Mouse (Mus musculus) embryonic facial prominence, embryonic 10.5 days (tissue): ENCODE measurements around the gene Tgif2. TPM values are rescaled to one million over a fixed set of nuclear protein-coding genes. Genes with fewer than 3 reads are reported as not detected.
A peak's percentile ranks its signal among the peaks of the same experiment; 100 is the strongest.
"Not testable (repeated sequence)": the region's sequence is repeated elsewhere in the genome, so short reads cannot be mapped to it uniquely, and the experiment has no call there.

ENCODE experiments used
- DNase-seq: peaks from one replicate; pipeline ENCODE4 v3.0.0-alpha.2; 2017; ENCODE audit warnings: low spot score
- H3K27ac ChIP-seq: fragments of 300-500 bp; sonication (generic); replicated peaks from 2 replicates; pipeline ENCODE4 v1.5.1; 2016; ENCODE audit warnings: mild to moderate bottlenecking
- H3K27me3 ChIP-seq: fragments of 300-500 bp; sonication (generic); replicated peaks from 2 replicates; pipeline ENCODE4 v1.6.1; 2016; ENCODE audit warnings: low read depth, mild to moderate bottlenecking; ENCODE audit not compliant: poor library complexity, severe bottlenecking
- H3K36me3 ChIP-seq: fragments of 300-500 bp; sonication (generic); replicated peaks from 2 replicates; pipeline ENCODE4 v1.6.1; 2016; ENCODE audit warnings: mild to moderate bottlenecking, moderate library complexity
- H3K4me1 ChIP-seq: fragments of 300-500 bp; sonication (generic); 2 replicates; pipeline ENCODE4 v1.6.1; 2016
- H3K4me3 ChIP-seq: fragments of 300-500 bp; sonication (generic); 2 replicates; pipeline ENCODE4 v1.5.1; 2016; ENCODE audit warnings: mild to moderate bottlenecking, moderate library complexity
- H3K9me3 ChIP-seq: fragments of 300-500 bp; sonication (generic); 2 replicates; pipeline ENCODE4 v1.6.1; 2016; ENCODE audit warnings: mild to moderate bottlenecking
- WGBS: fragments of 180-500 bp; shearing (Covaris S2); methylation state at CpG from one replicate; pipeline ENCODE4 v1.1.7; 2016; 5-methylcytosine and 5-hydroxymethylcytosine counted together
- polyA plus RNA-seq: library from polyadenylated mRNA; unstranded; fragments of >200 nt; fragmentation: Nextera tagmentation; extraction: Ambion mirVana; gene quantifications from 2 replicates; pipeline ENCODE4 v1.2.1, GENCODE M21; 2016

Gene Tgif2
- polyA plus RNA-seq, 1 experiment from 2014 or later = 112 TPM

- Histone ChIP-seq H3K4me3 (no peak within 1 kb of the TSS), H3K27ac (no peak within 1 kb of the TSS), H3K36me3 (no peaks in the 10 kb centered on the region), H3K4me1 (peaks cover 20% of the 10 kb centered on the region), H3K9me3 (no peaks in the 10 kb centered on the region), H3K27me3 (no peaks in the 10 kb centered on the region)
- WGBS = 69% methylated on average over 6 of the region's 6 CpGs
- DNase-seq = no peak
Measured at GRCm38 (mm10) chr2:156887017-156887416, 47.2 kb downstream of the Tgif2 start, which contains the start of gene Sla2. Sla2 (minus strand) TSS chr2:156887192.

DNA sequence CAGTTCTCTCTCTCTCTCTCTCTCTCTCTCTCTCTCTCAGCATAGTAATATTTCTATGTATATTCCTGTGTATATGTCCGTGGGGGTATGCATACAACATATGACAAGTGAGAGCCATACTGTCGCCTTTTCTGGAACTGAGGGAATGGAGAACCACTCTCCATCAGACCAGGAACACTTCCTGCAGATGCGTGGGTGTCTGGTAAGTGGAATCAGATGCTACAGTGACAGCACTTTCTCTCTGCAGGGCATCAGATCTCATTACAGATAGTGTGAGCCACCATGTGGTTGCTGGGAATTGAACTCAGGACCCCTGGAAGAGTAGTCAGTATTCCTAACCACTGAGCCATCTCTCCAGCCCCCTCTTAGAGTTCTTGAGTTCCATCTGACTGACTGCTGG is 48.7 kb downstream of the Tgif2 start:
- no peaks in the 10 kb centered on the region for H3K36me3 ChIP-seq
- H3K4me1 ChIP-seq = peaks cover 21% of the 10 kb centered on the region
- WGBS = 75% methylated on average over 3 of the region's 3 CpGs
- no peak for DNase-seq
- no peaks in the 10 kb centered on the region for H3K9me3 ChIP-seq
- H3K27ac ChIP-seq = no peak overlapping the region
- H3K27me3 ChIP-seq = no peaks in the 10 kb centered on the region
- H3K4me3 ChIP-seq = no peak overlapping the region

DNA sequence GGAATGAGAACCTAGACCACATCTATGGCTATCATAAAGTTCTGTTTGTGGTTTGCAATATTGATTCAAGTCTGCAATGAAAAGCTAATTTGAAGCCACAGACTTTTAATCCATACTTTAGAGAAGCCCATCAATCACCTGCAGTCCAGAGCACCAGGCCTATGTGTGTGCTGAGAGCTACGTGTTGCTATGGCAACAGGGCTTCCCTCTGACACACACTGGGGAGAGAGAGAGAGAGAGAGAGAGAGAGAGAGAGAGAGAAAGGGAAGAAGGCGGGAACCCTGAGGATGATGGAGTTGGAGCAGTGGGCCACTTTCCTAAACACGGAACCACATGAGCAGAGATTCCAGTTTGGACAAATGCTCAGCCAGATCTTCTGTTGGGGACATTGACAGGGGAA is 52.4 kb downstream of the Tgif2 start:
- H3K4me3 ChIP-seq = no peak overlapping the region
- H3K9me3 ChIP-seq = no peaks in the 10 kb centered on the region
- WGBS = 59% methylated on average over 3 of the region's 3 CpGs
- H3K27ac ChIP-seq = no peak overlapping the region
- H3K36me3 ChIP-seq = no peaks in the 10 kb centered on the region
- DNase-seq = peak; percentile 27
- no peaks in the 10 kb centered on the region for H3K27me3 ChIP-seq
- peaks cover 4% of the 10 kb centered on the region; the same call in 1 of the 2 replicates for H3K4me1 ChIP-seq

- no peaks in the 10 kb centered on the region for H3K9me3 ChIP-seq
- H3K36me3 ChIP-seq = no peaks in the 10 kb centered on the region
- 0 out of 2 replicates have a peak, but pooled peaks cover 4% of the 10 kb centered on the region for H3K4me1 ChIP-seq
- no peak for DNase-seq
- H3K27ac ChIP-seq = no peak overlapping the region
- H3K4me3 ChIP-seq = no peak overlapping the region
- no peaks in the 10 kb centered on the region for H3K27me3 ChIP-seq
- 81% methylated on average over 6 of the region's 6 CpGs for WGBS
Measured at GRCm38 (mm10) chr2:156892821-156893220, 53.0 kb downstream of the Tgif2 start.

GRCm38 (mm10) chr2:156894496-156895265 is 54.9 kb downstream of the Tgif2 start:
- Histone ChIP-seq H3K27ac (no peak overlapping the region), H3K4me3 (no peak overlapping the region), H3K9me3 (no peaks in the 10 kb centered on the region), H3K27me3 (no peaks in the 10 kb centered on the region), H3K4me1 (0 out of 2 replicates have a peak, but pooled peaks cover 4% of the 10 kb centered on the region), H3K36me3 (no peaks in the 10 kb centered on the region)
- no peak for DNase-seq
- WGBS = 87% methylated on average over 15 of the region's 15 CpGs

DNA sequence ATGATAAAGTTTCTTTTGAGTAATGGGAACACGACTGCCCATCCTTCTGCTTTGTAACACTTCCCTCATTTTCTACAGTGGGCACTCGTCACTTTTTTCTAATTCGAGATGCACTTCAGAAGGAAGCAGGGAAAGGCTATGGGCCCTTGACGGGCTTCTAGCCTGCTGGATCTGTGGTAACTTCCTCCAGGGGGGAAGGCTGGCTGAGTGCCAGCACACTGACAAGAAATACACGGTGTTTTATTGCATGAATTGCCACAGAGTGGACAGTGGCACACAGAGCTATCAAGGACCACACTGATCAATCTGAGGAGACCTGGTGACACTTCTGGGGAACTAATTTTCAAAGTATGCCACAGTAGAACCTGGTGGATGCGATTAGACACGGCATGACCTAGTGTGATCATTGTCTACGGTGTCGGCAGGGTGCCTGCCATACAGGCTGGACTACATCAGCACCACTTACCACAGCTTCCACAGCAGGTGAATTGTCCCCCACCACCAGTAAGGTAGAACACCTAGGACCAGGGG is 56.6 kb downstream of the Tgif2 start:
- Histone ChIP-seq H3K36me3 (no peaks in the 10 kb centered on the region), H3K4me3 (no peak overlapping the region), H3K4me1 (0 out of 2 replicates have a peak, but pooled peaks cover 4% of the 10 kb centered on the region), H3K27me3 (no peaks in the 10 kb centered on the region), H3K27ac (no peak overlapping the region), H3K9me3 (no peaks in the 10 kb centered on the region)
- WGBS = 85% methylated on average over 9 of the region's 9 CpGs
- no peak for DNase-seq

- Histone ChIP-seq H3K9me3 (no peaks in the 10 kb centered on the region), H3K27ac (no peak overlapping the region), H3K4me1 (0 out of 2 replicates have a peak, but pooled peaks cover 4% of the 10 kb centered on the region), H3K27me3 (no peaks in the 10 kb centered on the region), H3K36me3 (no peaks in the 10 kb centered on the region), H3K4me3 (no peak overlapping the region)
- no peak for DNase-seq
- WGBS = 87% methylated on average over 9 of the region's 9 CpGs
Measured at GRCm38 (mm10) chr2:156897034-156897433, 57.2 kb downstream of the Tgif2 start.

- WGBS = 82% methylated on average over 4 of the region's 4 CpGs
- Histone ChIP-seq H3K4me3 (no peak overlapping the region), H3K27me3 (no peaks in the 10 kb centered on the region), H3K36me3 (no peaks in the 10 kb centered on the region), H3K9me3 (no peaks in the 10 kb centered on the region), H3K4me1 (no peaks in the 10 kb centered on the region), H3K27ac (no peak overlapping the region)
- DNase-seq = no peak
Measured at GRCm38 (mm10) chr2:156898374-156898773, 58.6 kb downstream of the Tgif2 start.

DNA sequence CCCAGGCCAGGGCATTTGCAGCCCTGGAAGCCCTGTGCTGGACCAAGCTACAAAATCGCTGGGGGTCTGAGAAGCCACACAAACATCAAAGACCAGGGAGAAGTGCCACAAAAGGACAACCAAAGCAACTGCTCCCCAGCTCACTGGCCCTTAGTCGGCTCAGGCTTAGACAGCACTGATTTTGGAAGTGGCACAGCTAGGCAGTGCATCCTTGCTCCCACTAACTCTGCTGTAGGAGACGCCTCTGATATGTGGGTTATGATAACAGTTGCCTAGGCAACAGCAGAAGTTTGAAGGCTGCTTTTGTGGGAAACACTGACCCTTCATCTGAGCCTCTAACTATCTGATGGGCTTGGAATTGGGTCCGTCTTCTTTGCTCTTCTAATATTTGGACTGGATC is 59.4 kb downstream of the Tgif2 start:
- 74% methylated on average over 4 of the region's 4 CpGs for WGBS
- no peaks in the 10 kb centered on the region for H3K36me3 ChIP-seq
- H3K4me1 ChIP-seq = no peaks in the 10 kb centered on the region
- no peaks in the 10 kb centered on the region for H3K27me3 ChIP-seq
- no peaks in the 10 kb centered on the region for H3K9me3 ChIP-seq
- no peak for DNase-seq
- H3K4me3 ChIP-seq = no peak overlapping the region
- H3K27ac ChIP-seq = no peak overlapping the region

DNA sequence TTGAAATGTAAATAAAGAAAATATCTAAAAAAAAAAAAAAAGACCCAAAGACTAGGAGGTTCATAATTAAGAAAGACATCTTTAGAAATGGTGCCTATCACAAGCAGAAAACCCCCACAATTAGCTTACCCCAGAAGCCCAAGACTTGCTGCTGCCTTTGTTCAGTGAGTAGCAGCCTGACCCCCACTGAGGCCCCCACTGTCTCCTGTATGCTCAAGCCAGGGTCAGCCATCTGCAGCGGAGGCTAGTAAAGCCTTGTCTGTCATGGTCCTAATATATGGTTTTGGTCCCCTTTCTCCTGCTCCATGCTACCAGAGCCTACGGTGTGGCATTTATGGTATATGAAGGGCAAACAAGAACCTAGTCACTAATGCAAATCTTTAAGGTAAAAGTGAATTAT is 61.5 kb downstream of the Tgif2 start:
- WGBS = 76% methylated on average over 2 of the region's 2 CpGs
- Histone ChIP-seq H3K4me1 (0 out of 2 replicates have a peak, but pooled peaks cover 10% of the 10 kb centered on the region), H3K27me3 (no peaks in the 10 kb centered on the region), H3K9me3 (no peaks in the 10 kb centered on the region), H3K4me3 (no peak overlapping the region), H3K27ac (no peak overlapping the region), H3K36me3 (no peaks in the 10 kb centered on the region)
- DNase-seq = no peak

- H3K27ac ChIP-seq = no peak overlapping the region
- 79% methylated on average over 6 of the region's 6 CpGs for whole genome bisulfite sequencing
- H3K9me3 ChIP-seq = no peaks in the 10 kb centered on the region
- no peaks in the 10 kb centered on the region for H3K36me3 ChIP-seq
- H3K4me1 ChIP-seq = 0 out of 2 replicates have a peak, but pooled peaks cover 10% of the 10 kb centered on the region
- DNase-seq = no peak
- no peak overlapping the region for H3K4me3 ChIP-seq
- H3K27me3 ChIP-seq = no peaks in the 10 kb centered on the region
Measured at GRCm38 (mm10) chr2:156901883-156902282, 62.1 kb downstream of the Tgif2 start.

GRCm38 (mm10) chr2:156902411-156902810 is 62.6 kb downstream of the Tgif2 start:
- not testable (repeated sequence) for H3K36me3 ChIP-seq, DNase-seq, H3K27me3 ChIP-seq, H3K4me3 ChIP-seq, H3K27ac ChIP-seq, H3K9me3 ChIP-seq
- H3K4me1 ChIP-seq = 0 out of 2 replicates have a peak, but pooled peaks cover 10% of the 10 kb centered on the region
- 82% methylated on average over 4 of the region's 4 CpGs for WGBS

- Histone ChIP-seq H3K27ac (no peak overlapping the region), H3K4me1 (0 out of 2 replicates have a peak, but pooled peaks cover 10% of the 10 kb centered on the region), H3K9me3 (no peaks in the 10 kb centered on the region), H3K27me3 (no peaks in the 10 kb centered on the region), H3K4me3 (no peak overlapping the region), H3K36me3 (no peaks in the 10 kb centered on the region)
- 33% methylated on average over 2 of the region's 2 CpGs for WGBS
- no peak for DNase-seq
Measured at GRCm38 (mm10) chr2:156903367-156903766, 63.6 kb downstream of the Tgif2 start.
